Mouse (Mus musculus) thymus, postnatal 25 days (tissue): ENCODE results near the gene Fam57b.

ENCODE experiments used
- DNase-seq: peaks from one replicate; pipeline ENCODE4 v3.0.0; 2022

Fam57b gene

GRCm38 (mm10) chr7:126832036-126832598 lies 34.6 kb downstream of the Fam57b start:
- peak; percentile 83 for DNase-seq

DNA sequence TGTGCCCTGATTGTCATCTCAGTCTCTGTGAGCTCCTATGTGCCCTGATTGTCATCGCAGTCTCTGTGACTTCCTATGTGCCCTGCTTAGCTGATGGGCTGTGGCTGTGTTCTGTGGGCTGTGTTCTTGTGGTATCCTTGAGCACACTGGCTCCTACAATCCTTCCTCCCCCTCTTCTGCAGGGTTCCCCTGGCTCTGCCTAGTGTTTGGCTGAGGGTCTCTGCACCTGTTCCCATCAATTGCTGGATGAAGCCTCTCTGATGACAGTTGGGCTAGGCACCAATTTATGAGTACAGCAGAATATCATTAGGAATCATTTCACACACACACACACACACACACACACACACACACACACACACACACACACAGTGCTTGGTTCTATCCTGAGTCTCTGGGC lies 35.8 kb downstream of the Fam57b start:
- DNase-seq: no peak

DNA sequence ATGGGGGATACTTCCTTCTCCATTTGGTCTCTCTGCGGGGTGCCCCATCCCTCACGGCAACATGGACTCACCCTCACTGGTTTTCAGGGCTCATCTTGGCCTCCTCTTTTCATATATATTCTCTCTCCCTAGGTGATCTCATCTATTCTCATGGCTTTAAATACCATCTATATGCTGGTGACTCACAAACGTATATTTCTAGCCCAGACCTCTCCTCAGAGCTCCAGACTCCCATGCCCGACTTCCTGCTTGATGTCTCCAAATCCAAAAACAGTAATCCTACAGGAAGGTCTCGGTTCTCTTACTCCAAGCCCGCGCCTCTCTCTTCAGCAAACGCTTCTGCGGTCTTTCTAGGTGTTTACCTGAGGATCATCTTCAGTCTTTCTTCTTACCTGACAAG lies 45.8 kb downstream of the Fam57b start:
- no peak for DNase-seq

DNA sequence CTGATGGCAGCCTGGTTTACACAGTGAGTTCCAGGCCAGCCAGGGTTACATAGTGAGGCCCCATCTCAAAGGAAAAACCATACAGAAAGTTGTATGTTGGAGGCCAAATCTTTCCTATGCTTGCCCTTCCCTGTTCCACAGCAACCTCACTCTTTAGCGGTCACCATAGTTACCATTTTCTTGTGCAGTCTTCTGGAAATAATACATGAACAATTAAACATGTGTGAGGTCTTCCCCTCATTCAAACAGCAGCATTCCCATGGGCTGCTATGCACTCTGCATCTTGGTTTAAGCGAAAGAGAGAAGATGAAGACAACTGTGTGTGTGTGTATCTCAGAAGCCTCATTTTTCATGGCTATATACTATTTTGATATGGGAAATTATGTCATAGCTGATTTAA lies 48.0 kb downstream of the Fam57b start:
- no peak for DNase-seq

- DNase-seq: no peak
Measured at GRCm38 (mm10) chr7:126847116-126847420, 49.6 kb downstream of the Fam57b start, which contains the start of gene Doc2a. TSS of gene Doc2a (plus strand) at chr7:126847416.

DNA sequence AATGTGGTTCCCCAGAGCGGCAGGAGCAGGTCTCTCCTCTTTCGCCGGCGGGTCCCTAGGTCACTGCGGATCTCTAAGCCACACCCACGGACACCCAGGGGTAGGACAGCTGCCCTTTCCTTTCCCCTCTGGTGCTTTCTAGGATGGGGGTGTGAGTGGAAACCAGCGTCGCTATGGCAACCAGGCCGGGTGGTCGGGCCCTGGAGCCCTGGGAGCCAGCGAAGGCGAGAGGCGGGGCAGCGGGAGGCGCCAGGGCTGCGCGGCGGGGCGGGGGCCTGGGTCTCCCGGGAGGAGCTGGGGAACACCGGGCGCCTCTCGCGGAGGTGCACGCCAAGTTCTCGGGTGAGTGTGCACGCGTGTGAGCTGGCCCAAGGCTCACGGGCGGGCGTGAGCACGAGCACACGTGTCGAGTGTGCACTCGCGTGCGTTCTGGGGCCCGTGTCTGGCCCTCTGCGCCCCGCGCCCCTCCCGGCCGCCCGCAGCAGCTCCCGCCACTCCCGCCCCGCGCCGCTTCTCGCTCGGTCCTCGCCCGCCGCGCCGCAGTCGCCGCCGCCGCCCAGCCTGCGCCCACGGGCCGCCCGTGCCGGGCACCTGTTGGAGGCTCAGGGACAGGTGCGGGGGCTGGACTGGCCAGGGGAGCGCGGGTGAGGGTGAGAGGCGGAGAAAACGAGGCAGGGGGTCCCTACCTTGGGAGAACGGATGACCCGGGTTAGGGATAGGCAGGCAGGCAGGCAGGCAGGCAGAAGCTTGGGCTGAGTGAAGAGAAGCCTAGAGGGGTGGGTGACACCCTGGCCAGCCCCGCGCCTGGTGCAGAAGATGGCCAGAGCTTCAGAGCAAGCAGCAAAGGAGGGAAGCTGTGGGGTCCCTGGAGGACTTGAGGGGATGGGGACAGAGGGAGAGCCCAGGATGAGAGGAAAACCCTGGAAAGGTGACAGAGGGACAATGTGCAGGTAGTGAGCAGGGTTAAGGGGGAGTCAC lies 50.2 kb downstream of the Fam57b start:
- DNase-seq: no peak

DNA sequence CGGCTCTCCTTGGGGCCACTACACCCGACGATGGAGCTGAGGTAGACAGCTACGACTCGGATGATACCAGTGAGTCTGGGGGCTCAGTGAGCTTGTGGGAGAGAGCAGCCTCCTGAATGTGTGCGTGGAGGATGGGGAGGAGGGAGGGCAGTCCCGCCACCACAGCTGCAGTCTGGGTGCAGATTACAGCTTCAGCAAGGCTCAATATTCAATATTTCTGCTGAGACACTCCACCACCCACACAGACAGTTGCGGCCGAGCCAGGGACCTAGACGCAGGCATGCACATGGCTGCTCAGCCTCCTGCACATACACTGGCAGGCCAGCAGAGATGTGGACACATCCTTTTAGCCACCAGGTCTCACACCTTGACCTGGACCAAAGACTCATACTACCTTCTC lies 51.3 kb downstream of the Fam57b start:
- DNase-seq: no peak

DNA sequence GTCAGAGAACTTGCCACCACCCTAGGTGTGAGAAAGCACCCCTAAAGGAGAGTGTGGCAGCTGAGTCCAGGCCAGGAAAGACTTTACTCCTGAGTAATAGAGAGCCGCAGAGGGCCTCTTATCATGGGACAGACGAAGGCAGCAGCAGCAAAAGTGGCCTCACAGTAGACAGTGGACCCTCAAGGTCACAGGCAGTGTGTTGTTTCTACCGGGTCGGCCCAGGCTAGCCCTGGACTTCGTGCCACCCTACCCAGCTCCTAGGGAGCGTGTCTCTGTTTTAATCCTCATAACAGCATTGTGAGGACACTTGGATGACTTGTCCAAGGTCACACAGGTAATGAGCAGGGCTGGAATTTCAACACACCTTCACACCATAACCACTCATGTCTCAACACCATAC lies 52.7 kb downstream of the Fam57b start:
- DNase-seq: no peak

GRCm38 (mm10) chr7:126851192-126851591 lies 53.7 kb downstream of the Fam57b start:
- DNase-seq: no peak

DNA sequence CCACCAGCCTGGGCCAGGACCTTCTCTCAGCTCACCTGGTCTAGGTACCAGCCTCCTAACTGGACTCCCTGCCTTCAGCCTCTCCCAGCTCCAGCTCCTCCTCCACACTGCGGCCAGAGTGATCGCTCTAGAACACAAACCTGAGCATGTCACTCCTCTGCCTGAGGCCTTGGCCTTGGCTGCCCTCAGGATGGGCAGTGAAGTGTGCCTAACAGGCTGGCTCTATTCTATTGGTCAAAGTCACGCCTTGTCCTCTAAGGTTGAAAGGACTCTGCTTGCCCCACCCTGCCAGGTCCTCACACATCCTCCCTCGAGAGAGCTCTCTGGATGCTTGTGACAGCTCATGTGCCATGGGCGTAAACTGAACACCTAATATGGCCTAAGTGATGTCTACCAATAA lies 56.0 kb downstream of the Fam57b start:
- no peak for DNase-seq

GRCm38 (mm10) chr7:126855641-126856040 lies 58.2 kb downstream of the Fam57b start:
- DNase-seq: no peak

DNA sequence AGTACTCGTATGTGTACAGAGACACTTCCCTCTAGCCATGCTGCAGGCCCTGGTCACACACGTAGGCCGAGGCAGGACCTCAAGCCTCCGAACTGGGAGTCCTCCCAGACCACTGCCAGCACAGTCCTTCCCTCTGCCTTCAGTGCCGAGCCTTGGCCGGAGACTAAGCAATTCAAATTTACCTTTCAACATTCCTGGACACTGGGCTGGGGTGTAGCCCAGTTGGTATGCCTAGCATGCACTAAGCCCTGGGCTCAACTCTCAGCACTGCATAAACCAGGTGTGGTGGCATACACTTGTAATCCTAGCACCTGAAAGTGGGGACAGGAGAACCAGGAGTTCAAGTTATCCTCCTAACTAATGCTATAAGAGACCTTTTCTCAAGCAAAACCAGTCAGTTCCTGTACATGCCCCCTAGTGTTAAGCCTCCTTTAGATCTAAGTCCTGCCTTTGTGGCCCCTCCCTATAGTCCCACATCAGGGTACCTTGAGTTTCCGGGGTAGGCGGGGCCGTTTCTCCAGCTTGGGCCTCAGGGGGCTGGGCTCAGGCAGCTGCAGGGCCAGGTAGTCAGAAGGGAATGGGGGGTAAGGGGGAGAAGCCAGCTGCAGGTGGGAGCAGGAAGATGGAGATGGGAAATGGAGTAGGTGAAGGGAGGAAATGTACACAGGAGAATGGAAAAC lies 59.4 kb downstream of the Fam57b start:
- DNase-seq: peak; percentile 69

DNA sequence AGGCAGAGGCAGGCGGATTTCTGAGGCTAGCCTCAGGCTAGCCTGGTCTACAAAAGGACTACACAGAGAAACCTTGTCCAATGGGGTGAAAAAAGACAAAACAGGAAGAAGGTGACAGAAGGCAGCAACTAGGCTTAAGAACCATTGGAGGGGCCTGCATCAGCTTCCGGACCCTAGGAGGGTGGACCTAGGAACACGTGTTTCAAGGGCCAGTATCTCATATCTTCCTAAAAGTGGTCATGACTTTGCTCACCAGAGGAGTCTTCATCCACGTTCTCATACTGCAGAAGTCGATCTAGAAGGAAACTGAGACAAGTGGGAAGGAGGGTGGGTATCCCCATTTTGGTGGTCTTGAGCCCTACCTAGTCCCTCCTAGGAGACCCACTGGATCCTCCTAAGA lies 63.5 kb downstream of the Fam57b start:
- no peak for DNase-seq

- peak; percentile 95 for DNase-seq
Measured at GRCm38 (mm10) chr7:126861429-126862130, 64.1 kb downstream of the Fam57b start, which contains the start of gene Hirip3. TSS of gene Hirip3 (plus strand) at chr7:126861972.

DNA sequence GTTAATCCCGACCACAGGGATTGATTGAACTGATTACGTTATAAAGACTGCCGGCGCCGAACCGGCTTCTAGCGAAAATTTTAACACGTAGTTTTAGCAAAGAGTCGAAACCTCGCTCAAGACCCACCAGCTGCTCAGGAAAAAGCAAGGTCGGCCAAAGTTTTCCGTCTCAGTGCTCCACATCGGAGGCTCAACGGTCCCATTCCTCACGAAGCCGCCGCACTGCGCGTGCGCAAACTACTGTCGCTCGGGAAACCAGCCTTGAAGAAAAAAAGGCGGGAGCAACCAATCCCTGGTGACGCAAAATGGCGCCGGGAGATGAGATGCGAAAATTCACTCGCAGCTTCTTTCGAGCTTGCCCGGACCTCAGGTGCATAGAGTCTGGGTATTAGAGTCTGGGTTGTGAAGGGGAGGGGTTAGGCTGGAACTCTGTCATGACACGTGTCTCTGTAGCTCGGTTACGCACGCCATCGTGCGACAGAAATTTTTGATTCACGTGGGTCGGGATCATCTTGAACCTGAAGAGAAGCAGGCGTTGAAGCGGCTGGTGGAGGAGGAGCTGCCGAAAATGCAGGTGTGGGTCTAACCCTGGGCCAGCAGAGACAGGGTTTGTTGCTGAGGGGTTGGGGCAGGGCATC lies 64.8 kb downstream of the Fam57b start, which contains the start of gene Ino80e:
Gene Ino80e (minus strand): TSS at position 231 of the 638 bp plus-strand sequence.
- peak; percentile 92 for DNase-seq

- DNase-seq: no peak
Measured at GRCm38 (mm10) chr7:126863791-126864190, 66.3 kb downstream of the Fam57b start.

DNA sequence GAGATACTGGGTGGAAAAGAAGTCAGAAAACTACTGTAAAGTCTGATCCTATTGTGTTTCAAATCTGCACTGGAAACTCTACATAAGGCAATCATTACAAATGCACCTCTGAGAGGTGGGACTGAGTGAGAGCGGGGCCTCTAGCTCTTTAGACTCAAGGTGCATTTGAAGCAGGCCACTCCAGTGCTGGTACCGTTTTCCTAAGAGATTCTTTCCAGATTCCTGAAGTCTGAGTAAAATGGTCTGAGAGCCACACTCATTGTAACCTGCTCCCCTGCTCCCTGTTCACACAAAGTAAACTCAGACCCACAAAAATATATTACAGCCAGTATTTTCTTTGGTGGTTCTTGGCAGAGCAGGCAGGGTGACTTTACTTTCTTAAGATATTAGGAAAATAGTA lies 70.1 kb downstream of the Fam57b start:
- no peak for DNase-seq

- DNase-seq: no peak
Measured at GRCm38 (mm10) chr7:126868003-126868402, 70.5 kb downstream of the Fam57b start.

DNA sequence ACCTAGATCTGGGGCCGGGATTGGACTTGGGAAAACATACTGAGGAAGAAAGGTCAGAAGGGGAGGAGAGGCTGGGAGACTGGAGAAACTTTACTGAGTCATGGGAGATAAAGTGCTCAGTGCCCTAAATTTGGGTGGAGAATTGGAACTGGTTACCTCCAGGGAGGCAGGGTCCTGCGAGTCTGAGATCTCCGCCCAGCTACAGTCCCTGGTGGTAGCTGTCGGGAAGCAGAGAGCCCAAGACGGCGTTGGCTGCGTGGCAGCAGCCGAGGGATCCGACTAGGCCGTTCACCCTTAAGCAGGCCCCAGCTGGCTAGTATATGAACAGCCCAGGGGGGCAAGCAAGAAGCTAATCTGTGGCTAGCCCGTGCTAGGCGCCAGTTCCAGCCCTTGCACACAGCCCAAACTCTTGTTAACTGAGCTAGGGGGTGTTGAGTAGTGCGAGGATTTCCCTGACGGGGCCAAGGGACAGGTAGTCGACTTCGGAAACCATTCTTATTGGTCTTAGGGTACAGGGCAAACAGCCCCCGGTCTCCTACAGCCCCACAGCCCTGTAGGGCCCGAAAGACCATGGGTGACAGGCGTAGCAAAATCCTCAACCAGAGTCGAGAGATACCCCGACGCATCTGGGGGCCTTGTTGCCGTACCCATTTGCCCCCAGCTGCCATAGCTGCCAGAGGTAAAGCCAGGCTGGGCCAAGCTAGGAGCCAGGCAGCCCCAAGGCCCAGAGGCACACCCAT lies 72.5 kb downstream of the Fam57b start:
- no peak for DNase-seq

DNA sequence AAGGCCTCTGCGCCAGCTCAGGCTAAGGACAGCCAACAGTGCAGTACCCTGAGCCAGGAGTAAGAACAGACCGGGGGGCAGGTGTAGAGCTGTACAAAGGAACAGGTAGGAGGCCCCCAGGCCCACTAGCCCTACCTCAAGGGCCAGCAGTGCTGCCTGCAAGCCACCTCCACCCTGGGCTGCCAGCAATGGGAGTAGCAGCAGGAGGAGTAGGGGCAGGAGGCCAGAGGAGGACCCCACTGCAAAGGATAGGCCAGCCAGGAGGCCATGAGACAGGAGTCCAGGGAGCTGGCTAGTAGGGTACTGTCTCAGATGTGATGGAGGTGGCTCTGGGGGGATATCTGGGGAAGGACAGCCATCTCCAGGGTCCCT lies 73.0 kb downstream of the Fam57b start:
- DNase-seq: no peak

DNA sequence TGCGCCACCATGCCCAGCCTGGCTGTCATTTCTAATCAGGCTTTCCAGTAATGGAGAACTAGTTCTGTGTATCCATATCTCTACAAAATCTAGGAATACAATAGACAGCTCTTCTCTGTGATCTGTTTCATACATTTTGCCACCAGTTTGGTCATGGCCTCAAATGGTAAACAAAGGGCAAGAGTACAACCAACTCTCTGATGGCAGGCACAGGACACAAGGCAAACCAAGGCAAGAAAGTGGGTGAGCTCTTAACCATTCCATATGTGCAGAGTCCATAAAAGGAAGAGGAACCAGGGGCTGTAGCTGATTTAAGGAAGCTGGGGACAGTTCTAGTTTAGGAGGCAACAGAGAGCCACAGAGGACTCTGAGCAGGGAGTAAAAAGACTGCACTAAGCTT lies 79.8 kb downstream of the Fam57b start:
- DNase-seq: no peak
